Mouse (Mus musculus) midbrain, embryonic 12.5 days (tissue): ENCODE results near the gene Grip1. TPM values are rescaled to one million over a fixed set of nuclear protein-coding genes. Genes with fewer than 3 reads are reported as not detected.

Experiments used
- ATAC-seq: fragments of 200-750 bp; cut with Nextera tagmentation; 2 replicates; pipeline ENCODE4 v1.8.0; 2017; ENCODE audit warnings: low read depth, moderate TSS enrichment, moderate library complexity; ENCODE audit not compliant: low FRiP score
- H3K27ac ChIP-seq: fragments of 300-500 bp; sonication (generic); replicated peaks from 2 replicates; pipeline ENCODE4 v1.5.1; 2016; ENCODE audit warnings: mild to moderate bottlenecking
- H3K27me3 ChIP-seq: fragments of 300-500 bp; sonication (generic); 2 replicates; pipeline ENCODE4 v1.6.1; 2016; ENCODE audit warnings: mild to moderate bottlenecking
- H3K36me3 ChIP-seq: fragments of 300-500 bp; sonication (generic); 2 replicates; pipeline ENCODE4 v1.6.1; 2016
- H3K4me1 ChIP-seq: fragments of 300-500 bp; sonication (generic); 2 replicates; pipeline ENCODE4 v1.6.1; 2016
- H3K4me2 ChIP-seq: fragments of 300-500 bp; sonication (generic); replicated peaks from 2 replicates; pipeline ENCODE4 v1.6.1; 2016; ENCODE audit warnings: mild to moderate bottlenecking, moderate library complexity
- H3K4me3 ChIP-seq: fragments of 300-500 bp; sonication (generic); 2 replicates; pipeline ENCODE4 v1.5.1; 2016; ENCODE audit warnings: mild to moderate bottlenecking
- H3K9ac ChIP-seq: fragments of 300-500 bp; sonication (generic); replicated peaks from 2 replicates; pipeline ENCODE4 v1.6.1; 2016; ENCODE audit warnings: mild to moderate bottlenecking, moderate library complexity
- H3K9me3 ChIP-seq: fragments of 300-500 bp; sonication (generic); 2 replicates; pipeline ENCODE4 v1.6.1; 2016; ENCODE audit warnings: mild to moderate bottlenecking
- WGBS: fragments of 180-500 bp; shearing (Covaris S2); methylation state at CpG from one replicate; pipeline ENCODE4 v1.1.7; 2016; 5-methylcytosine and 5-hydroxymethylcytosine counted together
- polyA plus RNA-seq: library from polyadenylated mRNA; unstranded; fragments of >200 nt; fragmentation: Nextera tagmentation; extraction: Ambion mirVana; gene quantifications from 2 replicates; pipeline ENCODE4 v1.2.1, GENCODE M21; 2016

The Grip1 gene
- polyA plus RNA-seq, 1 experiment from 2014 or later, result 12.7 TPM

- H3K9ac ChIP-seq, result peak overlapping the region; percentile 47; the same call in 1 of the 2 replicates
- peak; percentile 90 for ATAC-seq
- H3K36me3 ChIP-seq, result no peaks in the 10 kb centered on the region
- WGBS, result 2% methylated on average over 16 of the region's 16 CpGs
- H3K4me3 ChIP-seq, result peak overlapping the region; percentile 52
- H3K4me2 ChIP-seq, result peak overlapping the region; percentile 85
- peaks cover 36% of the 10 kb centered on the region for H3K4me1 ChIP-seq
- peak overlapping the region; percentile 89 for H3K27ac ChIP-seq
- H3K27me3 ChIP-seq, result peaks cover 4% of the 10 kb centered on the region; the same call in 1 of the 2 replicates
- H3K9me3 ChIP-seq, result no peaks in the 10 kb centered on the region
These were observed 237.9 kb downstream of the Grip1 start for GRCm38 (mm10) chr10:119691358-119692083.

GRCm38 (mm10) chr10:119692284-119692890 is 238.8 kb downstream of the Grip1 start:
- Histone ChIP-seq H3K4me2 (peak overlapping the region; percentile 85), H3K4me3 (peak overlapping the region; percentile 52), H3K27me3 (peaks cover 4% of the 10 kb centered on the region; the same call in 1 of the 2 replicates), H3K36me3 (no peaks in the 10 kb centered on the region), H3K4me1 (peaks cover 39% of the 10 kb centered on the region), H3K9me3 (no peaks in the 10 kb centered on the region), H3K9ac (peak overlapping the region; percentile 65), H3K27ac (peak overlapping the region; percentile 89)
- peak; percentile 65 for ATAC-seq
- WGBS, result 2% methylated on average over 26 of the region's 26 CpGs

- peaks cover 4% of the 10 kb centered on the region; the same call in 1 of the 2 replicates for H3K27me3 ChIP-seq
- H3K9ac ChIP-seq, result no peak overlapping the region
- H3K4me2 ChIP-seq, result peak overlapping the region; percentile 85
- peak overlapping the region; percentile 52 for H3K4me3 ChIP-seq
- H3K36me3 ChIP-seq, result no peaks in the 10 kb centered on the region
- WGBS, result 47% methylated on average over 5 of the region's 5 CpGs
- H3K4me1 ChIP-seq, result peaks cover 36% of the 10 kb centered on the region
- no peaks in the 10 kb centered on the region for H3K9me3 ChIP-seq
- ATAC-seq, result no peak
- H3K27ac ChIP-seq, result no peak overlapping the region
These were observed 239.8 kb downstream of the Grip1 start for GRCm38 (mm10) chr10:119693400-119693799.

- peaks cover 4% of the 10 kb centered on the region; the same call in 1 of the 2 replicates for H3K27me3 ChIP-seq
- WGBS, result 75% methylated on average over 9 of the region's 9 CpGs
- no peaks in the 10 kb centered on the region for H3K9me3 ChIP-seq
- no peak overlapping the region for H3K4me2 ChIP-seq
- H3K27ac ChIP-seq, result no peak overlapping the region
- no peak overlapping the region for H3K9ac ChIP-seq
- H3K4me1 ChIP-seq, result peaks cover 17% of the 10 kb centered on the region; the same call in 1 of the 2 replicates
- no peaks in the 10 kb centered on the region for H3K36me3 ChIP-seq
- ATAC-seq, result no peak
- no peak overlapping the region for H3K4me3 ChIP-seq
These were observed 243.7 kb downstream of the Grip1 start for GRCm38 (mm10) chr10:119697257-119697798.

- no peaks in the 10 kb centered on the region for H3K27me3 ChIP-seq
- H3K9ac ChIP-seq, result no peak overlapping the region
- no peaks in the 10 kb centered on the region for H3K4me1 ChIP-seq
- H3K27ac ChIP-seq, result no peak overlapping the region
- no peak overlapping the region for H3K4me3 ChIP-seq
- no peaks in the 10 kb centered on the region for H3K9me3 ChIP-seq
- no peak for ATAC-seq
- H3K36me3 ChIP-seq, result no peaks in the 10 kb centered on the region
- WGBS, result 61% methylated on average over 4 of the region's 4 CpGs
- no peak overlapping the region for H3K4me2 ChIP-seq
These were observed 251.7 kb downstream of the Grip1 start for GRCm38 (mm10) chr10:119705348-119705747.

- Histone ChIP-seq H3K9ac (no peak overlapping the region), H3K4me3 (no peak overlapping the region), H3K9me3 (no peaks in the 10 kb centered on the region), H3K4me1 (no peaks in the 10 kb centered on the region), H3K27me3 (no peaks in the 10 kb centered on the region), H3K4me2 (no peak overlapping the region), H3K36me3 (no peaks in the 10 kb centered on the region), H3K27ac (no peak overlapping the region)
- WGBS, result 92% methylated on average over 4 of the region's 4 CpGs
- no peak for ATAC-seq
These were observed 252.7 kb downstream of the Grip1 start for GRCm38 (mm10) chr10:119706281-119706680.

- 95% methylated on average over 10 of the region's 10 CpGs for WGBS
- H3K4me1 ChIP-seq, result no peaks in the 10 kb centered on the region
These were observed 253.4 kb downstream of the Grip1 start for GRCm38 (mm10) chr10:119706983-119707382.

GRCm38 (mm10) chr10:119721887-119722286 is 268.3 kb downstream of the Grip1 start:
- Histone ChIP-seq H3K4me3 (no peak overlapping the region), H3K36me3 (no peaks in the 10 kb centered on the region), H3K4me2 (no peak overlapping the region), H3K9ac (no peak overlapping the region), H3K27ac (no peak overlapping the region), H3K9me3 (no peaks in the 10 kb centered on the region), H3K27me3 (no peaks in the 10 kb centered on the region), H3K4me1 (peaks cover 10% of the 10 kb centered on the region; the same call in 1 of the 2 replicates)
- 73% methylated on average over 3 of the region's 3 CpGs for WGBS
- ATAC-seq, result no peak

More at GRCm38 (mm10) chr10:119706983-119707382, 253.4 kb downstream of the Grip1 start:
- no peak overlapping the region for H3K4me2 ChIP-seq
- H3K9ac ChIP-seq, result no peak overlapping the region
- H3K27me3 ChIP-seq, result no peaks in the 10 kb centered on the region
- H3K9me3 ChIP-seq, result no peaks in the 10 kb centered on the region
- no peak overlapping the region for H3K4me3 ChIP-seq
- no peak overlapping the region for H3K27ac ChIP-seq
- H3K36me3 ChIP-seq, result no peaks in the 10 kb centered on the region
- ATAC-seq, result no peak

GRCm38 (mm10) chr10:119722471-119722870 is 268.8 kb downstream of the Grip1 start:
- Histone ChIP-seq H3K4me2 (no peak overlapping the region), H3K4me3 (no peak overlapping the region), H3K27ac (no peak overlapping the region), H3K9me3 (no peaks in the 10 kb centered on the region), H3K9ac (no peak overlapping the region), H3K36me3 (no peaks in the 10 kb centered on the region), H3K27me3 (no peaks in the 10 kb centered on the region), H3K4me1 (peaks cover 10% of the 10 kb centered on the region; the same call in 1 of the 2 replicates)
- 46% methylated on average over 2 of the region's 2 CpGs for WGBS
- ATAC-seq, result no peak

- Histone ChIP-seq H3K4me1 (peaks cover 10% of the 10 kb centered on the region; the same call in 1 of the 2 replicates), H3K27me3 (no peaks in the 10 kb centered on the region), H3K27ac (no peak overlapping the region), H3K4me2 (no peak overlapping the region), H3K4me3 (no peak overlapping the region), H3K9me3 (no peaks in the 10 kb centered on the region), H3K36me3 (no peaks in the 10 kb centered on the region), H3K9ac (no peak overlapping the region)
- no peak for ATAC-seq
- WGBS, result 67% methylated on average over 9 of the region's 9 CpGs
These were observed 270.0 kb downstream of the Grip1 start for GRCm38 (mm10) chr10:119723671-119724070.

GRCm38 (mm10) chr10:119725363-119725762 is 271.7 kb downstream of the Grip1 start:
- Histone ChIP-seq H3K27ac (no peak overlapping the region), H3K27me3 (no peaks in the 10 kb centered on the region), H3K9me3 (no peaks in the 10 kb centered on the region), H3K4me3 (no peak overlapping the region), H3K4me2 (no peak overlapping the region), H3K4me1 (peaks cover 10% of the 10 kb centered on the region; the same call in 1 of the 2 replicates), H3K9ac (no peak overlapping the region), H3K36me3 (no peaks in the 10 kb centered on the region)
- ATAC-seq, result no peak
- 73% methylated on average over 5 of the region's 5 CpGs for WGBS

- ATAC-seq, result no peak
- Histone ChIP-seq H3K4me3 (no peak overlapping the region), H3K4me1 (peaks cover 10% of the 10 kb centered on the region; the same call in 1 of the 2 replicates), H3K36me3 (no peaks in the 10 kb centered on the region), H3K4me2 (no peak overlapping the region), H3K9ac (no peak overlapping the region), H3K27ac (no peak overlapping the region), H3K9me3 (no peaks in the 10 kb centered on the region), H3K27me3 (no peaks in the 10 kb centered on the region)
- 80% methylated on average over 7 of the region's 7 CpGs for WGBS
These were observed 272.3 kb downstream of the Grip1 start for GRCm38 (mm10) chr10:119725966-119726365.
